Mouse (Mus musculus) lung, embryonic 14.5 days (tissue): ENCODE data around the gene Bcl2. TPM values are rescaled to one million over a fixed set of nuclear protein-coding genes. Genes with fewer than 3 reads are reported as not detected.
A peak's percentile ranks its signal among the peaks of the same experiment; 100 is the strongest.

Experiments
- ATAC-seq: fragments of 200-750 bp; cut with Nextera tagmentation; 2 replicates; pipeline ENCODE4 v1.8.0; 2017; ENCODE audit warnings: mild to moderate bottlenecking, moderate TSS enrichment, moderate library complexity; ENCODE audit not compliant: insufficient read depth
- DNase-seq: peaks from one replicate; pipeline ENCODE4 v3.0.0-alpha.2; 2015
- H3K27ac ChIP-seq: fragments of 300-500 bp; sonication (generic); 2 replicates; pipeline ENCODE4 v1.5.1; 2014; ENCODE audit warnings: low read depth, mild to moderate bottlenecking, moderate library complexity
- H3K27me3 ChIP-seq: fragments of 300-500 bp; sonication (generic); 2 replicates; pipeline ENCODE4 v1.6.1; 2014; ENCODE audit warnings: low read length, control low read depth; ENCODE audit not compliant: insufficient read depth
- H3K36me3 ChIP-seq: fragments of 300-500 bp; sonication (generic); 2 replicates; pipeline ENCODE4 v1.6.1; 2014; ENCODE audit warnings: control low read depth; ENCODE audit not compliant: insufficient read depth
- H3K4me1 ChIP-seq: fragments of 300-500 bp; sonication (generic); 2 replicates; pipeline ENCODE4 v1.6.1; 2014; ENCODE audit warnings: antibody characterized with exemption, control low read depth; ENCODE audit not compliant: insufficient read depth
- H3K4me2 ChIP-seq: fragments of 300-500 bp; sonication (generic); 2 replicates; pipeline ENCODE4 v1.6.1; 2014; ENCODE audit warnings: mild to moderate bottlenecking
- H3K4me3 ChIP-seq: fragments of 300-500 bp; sonication (generic); 2 replicates; pipeline ENCODE4 v1.5.1; 2014; ENCODE audit warnings: low read depth, low read length
- H3K9ac ChIP-seq: fragments of 300-500 bp; sonication (generic); 2 replicates; pipeline ENCODE4 v1.6.1; 2014
- H3K9me3 ChIP-seq: fragments of 300-500 bp; sonication (generic); 2 replicates; pipeline ENCODE4 v1.6.1; 2016; ENCODE audit warnings: low read depth, low read length, control low read depth
- CTCF ChIP-seq: IDR thresholded peaks from 2 replicates; pipeline ENCODE4 v1.5.1; 2016; ENCODE audit warnings: antibody characterized with exemption, low read depth
- WGBS: fragments of 180-500 bp; shearing (Covaris S2); extraction: QIAGEN DNeasy Blood & Tissue Kit; methylation state at CpG from one replicate; pipeline ENCODE4 v1.1.7; 2014; 5-methylcytosine and 5-hydroxymethylcytosine counted together
- polyA plus RNA-seq: library from polyadenylated mRNA; unstranded; fragments of >200 nt; fragmentation: Nextera tagmentation; extraction: Ambion mirVana; gene quantifications from 2 replicates; pipeline ENCODE4 v1.2.1, GENCODE M21; 2014

The Bcl2 gene
- polyA plus RNA-seq, 1 experiment from 2014 or later: 16.5 TPM

GRCm38 (mm10) chr1:106687435-106688160 is 26.5 kb downstream of the Bcl2 start:
- Histone ChIP-seq H3K4me3 (no peak overlapping the region), H3K4me2 (no peak overlapping the region), H3K36me3 (no peaks in the 10 kb centered on the region), H3K27ac (peak overlapping the region; percentile 54; the same call in 1 of the 2 replicates), H3K9me3 (no peaks in the 10 kb centered on the region), H3K27me3 (no peaks in the 10 kb centered on the region), H3K4me1 (no peaks in the 10 kb centered on the region), H3K9ac (no peak overlapping the region)
- DNase-seq: no peak
- TF ChIP-seq CTCF: no peak
- 75% methylated on average over 18 of the region's 18 CpGs for WGBS
- ATAC-seq: no peak

DNA sequence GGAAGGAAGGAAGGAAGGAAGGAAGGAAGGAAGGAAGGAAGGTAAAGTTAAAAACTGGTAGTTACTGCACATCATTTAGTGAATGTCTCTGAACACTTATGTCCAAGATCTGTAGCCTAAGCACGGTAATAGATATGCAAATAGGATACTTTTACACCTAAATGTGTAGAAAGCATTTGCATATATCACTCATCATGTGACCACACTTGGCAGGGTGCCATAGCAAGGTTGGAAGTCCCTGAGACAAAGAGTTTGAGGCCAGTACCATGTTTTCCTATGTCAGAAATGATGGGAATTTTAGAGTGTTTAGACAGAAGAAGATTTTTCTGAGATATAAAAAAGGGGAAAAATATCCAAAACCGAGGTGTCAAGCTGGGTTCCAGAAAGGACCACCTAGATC is 28.4 kb downstream of the Bcl2 start:
- no peaks in the 10 kb centered on the region for H3K27me3 ChIP-seq

GRCm38 (mm10) chr1:106684546-106684945 is 29.5 kb downstream of the Bcl2 start:
- Histone ChIP-seq H3K9me3 (no peaks in the 10 kb centered on the region), H3K4me3 (no peak overlapping the region), H3K9ac (no peak overlapping the region), H3K27ac (no peak overlapping the region), H3K36me3 (no peaks in the 10 kb centered on the region), H3K4me1 (no peaks in the 10 kb centered on the region), H3K4me2 (no peak overlapping the region), H3K27me3 (no peaks in the 10 kb centered on the region)
- DNase-seq: no peak
- 66% methylated on average over 3 of the region's 3 CpGs for WGBS
- ATAC-seq: no peak
- no peak for TF ChIP-seq CTCF

More for the DNA sequence above, 28.4 kb downstream of the Bcl2 start:
- Histone ChIP-seq H3K9ac (no peak overlapping the region), H3K27ac (no peak overlapping the region), H3K4me3 (no peak overlapping the region), H3K4me2 (no peak overlapping the region), H3K4me1 (no peaks in the 10 kb centered on the region), H3K36me3 (no peaks in the 10 kb centered on the region), H3K9me3 (no peaks in the 10 kb centered on the region)
- DNase-seq: no peak
- WGBS: 66% methylated on average over 2 of the region's 2 CpGs
- TF ChIP-seq CTCF: no peak
- ATAC-seq: no peak

- H3K27me3 ChIP-seq: no peaks in the 10 kb centered on the region
- H3K4me2 ChIP-seq: no peak overlapping the region
- DNase-seq (no peak), ATAC-seq (no peak)
- no peak overlapping the region for H3K9ac ChIP-seq
- WGBS: 89% methylated on average over 3 of the region's 3 CpGs
- TF ChIP-seq CTCF: no peak
- H3K4me1 ChIP-seq: no peaks in the 10 kb centered on the region
- no peaks in the 10 kb centered on the region for H3K9me3 ChIP-seq
- no peak overlapping the region for H3K4me3 ChIP-seq
- H3K27ac ChIP-seq: no peak overlapping the region
- H3K36me3 ChIP-seq: no peaks in the 10 kb centered on the region
These were observed 31.2 kb downstream of the Bcl2 start for GRCm38 (mm10) chr1:106682829-106683228.

DNA sequence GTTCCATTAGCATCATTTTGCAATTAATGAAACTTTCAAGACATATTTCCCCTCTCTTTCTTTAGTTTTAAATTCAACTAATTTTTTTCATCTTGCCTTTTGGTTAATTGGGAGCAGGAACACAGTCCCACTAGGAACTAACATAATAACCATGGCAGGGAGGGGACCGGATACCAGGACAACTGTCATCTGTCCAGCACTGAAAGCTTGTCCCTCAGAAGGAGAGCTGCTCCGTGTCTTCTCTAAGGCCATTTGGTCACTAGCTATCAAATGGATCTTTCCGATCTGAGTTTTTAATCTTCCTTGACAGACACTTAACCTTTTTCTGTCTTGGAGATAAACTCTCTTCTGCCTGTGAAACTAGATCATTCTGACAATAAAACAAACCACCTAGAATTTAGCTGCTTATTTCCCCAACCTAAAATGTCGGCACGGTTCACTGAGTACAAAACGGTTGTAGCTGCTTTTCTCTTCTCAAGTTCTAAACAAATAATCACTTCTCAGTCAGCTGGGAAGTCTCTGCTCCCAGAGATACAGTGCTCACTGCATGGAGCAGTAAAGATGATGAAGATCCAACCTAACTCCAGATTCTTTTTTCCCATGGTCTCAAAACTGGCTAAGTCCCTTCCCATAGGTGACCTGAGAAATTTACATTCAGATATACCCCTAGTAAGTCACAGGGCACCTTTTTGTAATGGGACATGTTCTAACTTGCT is 34.1 kb downstream of the Bcl2 start:
- Histone ChIP-seq H3K4me3 (no peak overlapping the region), H3K4me2 (no peak overlapping the region), H3K27ac (no peak overlapping the region), H3K27me3 (no peaks in the 10 kb centered on the region), H3K36me3 (no peaks in the 10 kb centered on the region), H3K9ac (no peak overlapping the region), H3K9me3 (no peaks in the 10 kb centered on the region), H3K4me1 (no peaks in the 10 kb centered on the region)
- ATAC-seq (no peak), DNase-seq (no peak)
- TF ChIP-seq CTCF: no peak
- 50% methylated on average over 6 of the region's 6 CpGs for WGBS

- Histone ChIP-seq H3K27ac (no peak overlapping the region), H3K27me3 (no peaks in the 10 kb centered on the region), H3K9ac (no peak overlapping the region), H3K9me3 (no peaks in the 10 kb centered on the region), H3K4me1 (no peaks in the 10 kb centered on the region), H3K36me3 (no peaks in the 10 kb centered on the region), H3K4me2 (no peak overlapping the region), H3K4me3 (no peak overlapping the region)
- 64% methylated on average over 5 of the region's 5 CpGs for WGBS
- DNase-seq (no peak), ATAC-seq (no peak)
- TF ChIP-seq CTCF: no peak
These were observed 36.0 kb downstream of the Bcl2 start for GRCm38 (mm10) chr1:106678060-106678478.

- ATAC-seq: peak; percentile 73
- no peak for TF ChIP-seq CTCF
- no peak for DNase-seq
- Histone ChIP-seq H3K36me3 (0 out of 2 replicates have a peak, but pooled peaks cover 4% of the 10 kb centered on the region), H3K4me2 (no peak overlapping the region), H3K4me1 (no peaks in the 10 kb centered on the region), H3K27me3 (no peaks in the 10 kb centered on the region), H3K9ac (no peak overlapping the region), H3K9me3 (no peaks in the 10 kb centered on the region), H3K27ac (peak overlapping the region; percentile 34; the same call in 1 of the 2 replicates), H3K4me3 (no peak overlapping the region)
- 43% methylated on average over 8 of the region's 8 CpGs for WGBS
These were observed 47.7 kb downstream of the Bcl2 start for GRCm38 (mm10) chr1:106666140-106667088.
